Mouse (Mus musculus): ENCODE results near the gene Hps4. TPM values are rescaled to one million over a fixed set of nuclear protein-coding genes. Genes with fewer than 3 reads are reported as not detected.

Gene Hps4
- polyA plus RNA-seq, 1 experiment from 2014 or later: 23.7 TPM

GRCm38 (mm10) chr5:112366879-112367278 is 24.0 kb downstream of the Hps4 start:
- DNase-seq (ENCODE audit: low spot score): no peak

DNA sequence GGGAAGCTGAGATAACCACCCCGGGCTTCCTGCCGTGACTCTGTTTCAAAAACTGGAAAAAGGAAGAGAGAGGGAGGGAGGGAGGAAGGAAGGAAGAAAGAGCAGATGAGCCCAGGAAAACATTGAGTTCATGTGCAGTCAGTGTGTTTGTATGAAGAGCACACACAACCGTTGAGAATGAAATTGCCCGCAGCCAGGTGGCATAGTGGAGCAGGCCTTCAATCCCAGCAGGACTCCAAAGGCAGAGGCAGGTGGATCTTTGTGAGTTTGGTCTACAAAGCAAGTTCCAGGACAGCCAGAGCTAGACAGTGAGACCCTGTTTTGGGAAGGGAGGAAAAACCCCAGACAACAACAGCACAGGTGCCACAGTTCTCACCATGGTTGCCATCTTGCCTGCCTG is 24.5 kb downstream of the Hps4 start:
- DNase-seq (ENCODE audit: low spot score): no peak

- DNase-seq (ENCODE audit: low spot score): no peak
Observed at GRCm38 (mm10) chr5:112367929-112368328, 25.0 kb downstream of the Hps4 start.

DNA sequence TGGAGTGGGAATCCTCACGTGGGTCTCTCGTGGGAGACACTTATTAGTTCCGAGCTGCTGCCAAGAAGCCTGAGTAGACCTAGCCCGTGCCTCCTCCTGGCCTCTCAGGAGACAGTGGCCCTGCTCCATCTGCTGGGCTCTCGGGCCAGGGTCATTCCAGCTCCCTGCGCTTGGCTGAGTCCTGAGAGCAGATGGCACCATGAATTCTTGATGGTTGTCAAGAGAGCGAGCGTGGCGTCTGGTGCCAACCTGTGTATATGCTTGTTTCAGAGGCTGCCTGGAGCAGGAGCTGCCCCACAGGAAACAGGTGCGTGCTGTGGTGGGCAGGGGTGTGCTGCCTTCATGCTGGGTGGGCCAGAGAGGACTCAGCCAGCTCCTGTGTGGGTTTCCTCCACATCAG is 25.8 kb downstream of the Hps4 start:
- DNase-seq (ENCODE audit: low spot score): no peak

DNA sequence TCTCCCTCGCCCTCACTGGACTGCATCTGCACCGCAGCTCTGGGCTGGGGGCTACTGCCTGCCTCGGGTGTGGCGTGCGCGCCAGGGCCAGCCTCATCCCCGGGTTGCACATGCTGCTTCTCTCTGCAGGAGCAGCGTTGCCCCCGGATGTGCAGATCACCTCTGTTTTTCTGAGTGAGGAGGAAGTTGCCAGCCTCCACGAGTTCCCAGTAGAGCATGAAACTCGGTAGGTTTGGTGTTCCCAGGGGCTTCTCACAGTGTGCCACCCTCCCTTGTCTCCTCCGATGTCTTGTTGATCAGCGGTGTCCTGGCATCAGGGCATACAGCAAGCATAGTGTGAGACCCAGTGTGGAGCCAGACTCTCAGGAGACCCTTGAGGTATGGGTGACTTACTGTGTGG is 26.4 kb downstream of the Hps4 start:
- DNase-seq (ENCODE audit: low spot score): no peak

- no peak for DNase-seq (ENCODE audit: low spot score)
Observed at GRCm38 (mm10) chr5:112370236-112370813, 27.4 kb downstream of the Hps4 start.

- DNase-seq (ENCODE audit: low spot score): no peak
Observed at GRCm38 (mm10) chr5:112371933-112372332, 29.1 kb downstream of the Hps4 start.

DNA sequence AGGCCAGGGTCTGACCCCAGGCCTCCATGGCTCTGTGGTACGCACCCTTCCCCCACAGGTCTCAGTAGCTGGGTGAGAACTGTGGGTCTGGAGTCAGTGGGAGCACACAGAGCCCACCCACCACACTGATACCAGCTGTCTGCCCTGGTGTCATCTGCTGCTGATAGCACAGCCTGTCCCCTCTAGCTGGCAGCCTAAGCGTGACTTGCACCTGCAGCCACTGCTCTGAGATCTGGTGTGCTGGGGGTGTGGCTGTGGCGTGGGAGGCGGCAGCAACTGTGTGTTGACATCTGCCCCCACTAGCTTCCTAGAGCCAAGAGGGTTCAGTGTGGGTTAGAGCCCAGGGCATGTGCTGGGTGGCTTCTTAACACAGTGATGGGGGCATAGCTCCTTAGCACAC is 33.2 kb downstream of the Hps4 start:
- DNase-seq (ENCODE audit: low spot score): peak; percentile 26

- DNase-seq (ENCODE audit: low spot score): no peak
Observed at GRCm38 (mm10) chr5:112377380-112377779, 34.5 kb downstream of the Hps4 start.

GRCm38 (mm10) chr5:112378716-112379115 is 35.8 kb downstream of the Hps4 start:
- no peak for DNase-seq (ENCODE audit: low spot score)

DNA sequence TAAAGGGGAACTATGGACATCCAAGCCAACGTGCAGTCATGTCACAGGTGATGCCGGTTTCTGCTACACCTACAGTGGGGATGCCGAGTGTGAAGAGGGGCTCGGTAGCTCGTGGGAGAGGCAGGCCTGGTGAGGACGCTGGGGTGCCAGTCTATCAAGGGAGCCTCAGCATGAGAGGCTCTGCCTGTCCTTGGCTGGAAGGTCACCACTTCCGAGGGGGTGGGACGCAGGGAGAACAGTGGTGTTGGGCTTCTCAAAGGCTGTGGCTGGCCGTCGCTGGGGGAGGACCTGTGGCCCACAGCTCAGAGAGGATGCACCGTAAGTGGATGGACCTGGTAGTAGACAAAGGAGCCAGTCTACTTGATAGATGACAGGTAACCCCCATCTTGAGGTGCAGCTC is 38.3 kb downstream of the Hps4 start:
- no peak for DNase-seq (ENCODE audit: low spot score)

DNA sequence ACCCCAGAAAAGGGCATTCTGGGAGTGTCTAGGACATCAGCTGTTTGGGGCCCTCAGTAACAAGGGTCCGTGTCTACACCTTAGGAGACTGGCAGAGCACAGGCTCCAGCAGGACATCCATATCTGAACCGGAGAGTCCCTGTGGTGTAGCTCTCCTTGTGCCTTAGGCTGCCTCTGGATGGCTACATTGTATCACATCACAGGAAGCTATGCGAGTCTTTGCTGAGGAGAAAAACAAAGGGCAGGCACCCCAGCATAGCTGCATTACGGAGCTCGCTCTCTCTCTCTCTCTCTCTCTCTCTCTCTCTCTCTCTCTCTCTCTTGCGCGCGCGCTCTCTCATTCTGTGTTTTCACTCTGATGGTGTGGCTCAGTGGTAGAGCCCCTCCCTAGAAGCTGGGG is 39.2 kb downstream of the Hps4 start:
- no peak for DNase-seq (ENCODE audit: low spot score)

DNA sequence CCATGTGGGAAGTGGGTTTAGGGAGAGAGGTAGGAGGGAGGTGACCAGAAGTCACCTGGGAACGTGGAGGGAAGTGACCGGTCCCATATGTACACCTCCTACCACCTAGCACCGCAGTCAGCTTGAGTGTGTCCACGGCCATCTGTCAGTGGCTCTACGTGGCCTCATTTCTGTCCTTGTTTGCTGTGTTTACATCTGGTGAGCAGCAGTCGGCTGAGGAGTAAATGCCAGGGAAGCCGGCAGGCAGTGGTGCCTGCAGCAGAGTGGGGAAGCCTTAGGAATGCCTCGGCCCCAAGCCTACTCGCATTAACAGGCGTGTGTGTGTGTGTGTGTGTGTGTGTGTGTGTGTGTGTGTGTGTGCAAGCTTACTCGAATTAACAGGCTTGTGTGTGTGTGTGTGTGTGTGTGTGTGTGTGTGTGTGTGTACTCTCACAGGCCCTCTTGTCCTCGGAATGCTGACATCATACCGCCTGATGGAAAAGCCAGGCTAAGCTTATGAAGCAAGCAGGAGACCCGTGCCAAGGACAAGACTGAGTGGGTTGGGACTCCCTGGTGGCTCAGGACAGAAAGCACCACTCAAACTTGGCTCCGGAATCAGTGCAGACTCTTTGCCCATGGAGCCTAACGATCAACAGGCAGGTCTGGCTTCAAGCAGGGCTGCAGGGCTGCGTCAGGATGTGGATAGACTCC is 39.9 kb downstream of the Hps4 start:
- no peak for DNase-seq (ENCODE audit: low spot score)

- DNase-seq (ENCODE audit: low spot score): no peak
Observed at GRCm38 (mm10) chr5:112384805-112385472, 42.1 kb downstream of the Hps4 start.

GRCm38 (mm10) chr5:112385973-112386372 is 43.1 kb downstream of the Hps4 start:
- no peak for DNase-seq (ENCODE audit: low spot score)

GRCm38 (mm10) chr5:112389352-112389751 is 46.5 kb downstream of the Hps4 start:
- DNase-seq (ENCODE audit: low spot score): no peak

DNA sequence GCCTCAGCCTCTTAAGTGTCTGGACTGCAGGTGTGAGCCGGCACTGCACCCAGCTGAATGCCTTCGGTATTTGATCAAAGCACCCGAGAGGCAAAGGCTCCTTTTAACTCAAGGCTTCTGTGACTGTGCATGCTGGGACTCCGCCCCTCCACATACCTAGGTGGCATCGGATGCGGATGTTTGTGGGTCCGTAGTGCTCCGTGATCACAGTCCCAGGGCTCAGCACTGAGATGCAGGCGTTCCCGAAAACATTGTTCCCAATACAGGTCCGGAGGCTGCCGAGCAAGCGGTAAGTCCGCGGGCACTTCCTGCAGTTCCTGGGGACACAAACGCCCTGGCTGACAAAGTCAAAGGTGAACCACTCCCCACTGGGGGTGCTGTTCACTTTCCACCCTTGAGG is 48.1 kb downstream of the Hps4 start:
- peak; percentile 23 for DNase-seq (ENCODE audit: low spot score)

DNA sequence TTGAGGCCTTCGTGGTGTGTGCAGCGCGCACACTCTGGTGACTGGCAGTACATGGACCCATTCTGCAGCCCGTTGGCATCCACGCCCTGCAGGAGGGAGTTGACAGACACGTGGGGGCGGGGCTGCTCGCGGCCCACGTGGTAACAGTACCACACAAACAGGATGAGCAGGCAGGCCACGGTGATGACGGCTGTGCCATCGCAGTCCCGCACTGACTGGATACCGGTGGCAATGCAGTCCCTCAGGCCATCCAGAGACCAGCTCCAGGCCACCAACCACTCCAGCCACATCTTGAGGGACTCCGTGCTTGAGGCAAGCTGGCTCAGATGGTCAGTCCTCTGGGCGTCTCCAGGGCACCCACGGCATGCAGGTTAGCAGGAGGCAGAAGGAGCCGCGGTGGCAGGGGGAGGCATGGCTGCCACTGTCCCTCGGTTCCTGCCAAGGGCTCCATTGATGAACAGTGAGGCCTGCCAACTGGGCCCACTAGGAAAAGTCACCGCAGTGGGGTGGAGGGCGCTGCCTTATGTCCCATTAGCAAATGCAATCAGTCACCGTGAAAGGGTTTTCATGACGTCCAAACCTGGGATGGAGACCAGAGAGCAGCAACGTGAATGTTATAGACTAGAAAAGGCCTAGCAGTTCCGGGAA is 48.9 kb downstream of the Hps4 start:
- no peak for DNase-seq (ENCODE audit: low spot score)

DNA sequence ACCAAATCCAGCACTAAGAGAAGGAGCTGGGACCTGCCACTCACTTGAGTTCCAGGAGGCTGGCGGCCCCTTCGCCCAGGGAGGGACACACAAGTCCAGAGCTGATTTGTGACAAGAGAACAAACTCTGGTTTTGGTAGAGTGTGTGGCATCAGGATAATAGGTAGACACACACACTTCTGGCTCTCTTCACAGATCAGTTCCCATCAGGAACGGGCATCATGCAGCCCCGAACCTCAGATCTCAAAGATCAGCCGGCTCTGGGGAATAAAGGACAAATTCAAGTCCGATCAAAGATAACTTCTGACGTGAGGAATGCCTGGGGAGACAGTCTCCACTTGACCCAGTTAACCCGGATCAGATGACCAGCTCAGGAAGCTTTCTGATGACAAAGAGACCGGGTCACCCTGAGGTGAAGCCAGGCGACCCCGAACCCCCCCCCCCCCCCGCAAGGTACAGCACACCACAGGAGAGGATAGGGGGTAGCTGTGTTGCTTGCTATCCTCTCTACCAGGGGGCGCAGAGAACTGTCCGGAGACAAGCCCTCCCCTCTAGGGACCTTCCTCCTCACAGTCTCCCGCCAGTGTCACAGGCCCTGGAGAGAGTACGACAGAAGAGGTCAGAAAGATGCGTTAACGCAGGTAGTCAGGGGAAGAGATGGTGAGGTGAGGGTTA is 51.0 kb downstream of the Hps4 start:
- no peak for DNase-seq (ENCODE audit: low spot score)

- DNase-seq (ENCODE audit: low spot score): no peak
Observed at GRCm38 (mm10) chr5:112394415-112394763, 51.5 kb downstream of the Hps4 start.

GRCm38 (mm10) chr5:112394779-112395443 is 52.0 kb downstream of the Hps4 start, which contains the start of gene Asphd2:
Asphd2 (minus strand) TSS chr5:112394866.
- DNase-seq (ENCODE audit: low spot score): peak; percentile 10

Measured in thymus, postnatal 0 days (tissue).